Mouse (Mus musculus) erythroid progenitor cell, adult 5-6 weeks (primary cell): ENCODE measurements around the gene Sec16a. TPM values are rescaled to one million over a fixed set of nuclear protein-coding genes. Genes with fewer than 3 reads are reported as not detected.
"Not testable (repeated sequence)": the region's sequence is repeated elsewhere in the genome, so short reads cannot be mapped to it uniquely, and the experiment has no call there.

Experiments used
- ATAC-seq: replicated peaks from 2 replicates; pipeline ENCODE4 v1.8.0; 2016; ENCODE audit warnings: moderate number of reproducible peaks, mild to moderate bottlenecking, moderate TSS enrichment, inconsistent platforms; ENCODE audit not compliant: poor library complexity, low FRiP score, severe bottlenecking
- total RNA-seq, 2 experiments: library from RNA; stranded (forward) in 1 of 2; stranded (reverse) in 1 of 2; fragments of 150-400 nt in 1 of 2; fragments of 186-747, 209-891 nt in 1 of 2; gene quantifications; 2 replicates each; pipeline versions ENCODE4 v1.2.3 to v1.2.4; 2015 to 2017; ENCODE audit warnings: low replicate concordance in 2 of 2

Sec16a gene
- total RNA-seq, 2 experiments from 2014 or later = 7.3 to 13.0 TPM

- no peak for ATAC-seq
Measured at GRCm38 (mm10) chr2:26401023-26401422, 44.0 kb downstream of the Sec16a start.

- ATAC-seq = no peak
Measured at GRCm38 (mm10) chr2:26400296-26400695, 44.7 kb downstream of the Sec16a start.

GRCm38 (mm10) chr2:26399647-26400046 lies 45.4 kb downstream of the Sec16a start:
- no peak for ATAC-seq

- ATAC-seq = no peak
Measured at GRCm38 (mm10) chr2:26398978-26399377, 46.0 kb downstream of the Sec16a start.

- ATAC-seq = no peak
Measured at GRCm38 (mm10) chr2:26391617-26392016, 53.4 kb downstream of the Sec16a start.

- no peak for ATAC-seq
Measured at GRCm38 (mm10) chr2:26390954-26391353, 54.1 kb downstream of the Sec16a start.

- ATAC-seq = peak; percentile 93
Measured at GRCm38 (mm10) chr2:26389154-26389690, 55.8 kb downstream of the Sec16a start, which contains the start of the genes Entr1 and Pmpca. Entr1 (minus strand) TSS chr2:26389316. Pmpca (plus strand) TSS chr2:26389339.

GRCm38 (mm10) chr2:26388682-26389153 lies 56.3 kb downstream of the Sec16a start:
- no peak for ATAC-seq

- no peak for ATAC-seq
Measured at GRCm38 (mm10) chr2:26387713-26388112, 57.3 kb downstream of the Sec16a start.

- ATAC-seq = not testable (repeated sequence)
Measured at GRCm38 (mm10) chr2:26380871-26381270, 64.1 kb downstream of the Sec16a start.

- peak; percentile 95 for ATAC-seq
Measured at GRCm38 (mm10) chr2:26380131-26380771, 64.8 kb downstream of the Sec16a start, which contains the start of gene Snapc4. Snapc4 (minus strand) TSS chr2:26380653.

GRCm38 (mm10) chr2:26372396-26372795 lies 72.6 kb downstream of the Sec16a start:
- ATAC-seq = no peak

- no peak for ATAC-seq
Measured at GRCm38 (mm10) chr2:26368572-26368971, 76.4 kb downstream of the Sec16a start.

GRCm38 (mm10) chr2:26367911-26368310 lies 77.1 kb downstream of the Sec16a start:
- ATAC-seq = no peak

- ATAC-seq = no peak
Measured at GRCm38 (mm10) chr2:26364738-26365465, 80.1 kb downstream of the Sec16a start.

GRCm38 (mm10) chr2:26363481-26363880 lies 81.5 kb downstream of the Sec16a start:
- no peak for ATAC-seq

GRCm38 (mm10) chr2:26362991-26363390 lies 82.0 kb downstream of the Sec16a start:
- ATAC-seq = no peak

GRCm38 (mm10) chr2:26360772-26361171 lies 84.2 kb downstream of the Sec16a start, which contains the start of gene Card9:
Card9 (minus strand) TSS chr2:26360918.
- no peak for ATAC-seq

GRCm38 (mm10) chr2:26359983-26360382 lies 85.0 kb downstream of the Sec16a start:
- ATAC-seq = no peak
